Mouse (Mus musculus): ENCODE data around the gene Nisch.

- TF ChIP-seq POLR2A (IDR thresholded peaks at IDR 0.05; ENCODE audit: borderline replicate concordance, control insufficient read depth, low read depth, low read length): no peak
- TF ChIP-seq CTCF (IDR thresholded peaks at IDR 0.05; ENCODE audit: control insufficient read depth, insufficient read depth, low read length): no peak
Measured at GRCm38 (mm10) chr14:31132031-31132430, 84.7 kb downstream of the Nisch start.

Data from bone marrow, adult 2 months (tissue).